Mouse (Mus musculus) cortical plate, adult 2 months (tissue): ENCODE data around the gene Zbtb8os.

Experiments
- CTCF ChIP-seq: fragments of 200-500 bp; IDR thresholded peaks from 2 replicates; pipeline ENCODE4 v1.5.1; 2011; ENCODE audit warnings: mild to moderate bottlenecking, control low read depth, low read length; ENCODE audit not compliant: insufficient read depth; ENCODE audit errors: extremely low read depth
- POLR2A ChIP-seq: fragments of 200-500 bp; IDR thresholded peaks from 2 replicates; pipeline ENCODE4 v1.6.1; 2011; ENCODE audit warnings: mild to moderate bottlenecking, low read length, control low read depth; ENCODE audit not compliant: insufficient read depth; ENCODE audit errors: extremely low read depth

- TF ChIP-seq CTCF (no peak), POLR2A (no peak)
Observed at GRCm38 (mm10) chr4:129339743-129340142, 4.2 kb downstream of the Zbtb8os start.
